Mouse (Mus musculus) liver, embryonic 14.5 days (tissue): Measurements from ENCODE around the gene Hnrnpab. TPM values are rescaled to one million over a fixed set of nuclear protein-coding genes. Genes with fewer than 3 reads are reported as not detected.

Source experiments
- ATAC-seq: fragments of 200-750 bp; cut with Nextera tagmentation; 2 replicates; pipeline ENCODE4 v1.8.0; 2017; ENCODE audit warnings: moderate number of reproducible peaks, mild to moderate bottlenecking, moderate library complexity; ENCODE audit not compliant: insufficient read depth
- DNase-seq, 3 experiments: peaks; one replicate each; pipeline ENCODE4 v3.0.0-alpha.2; 2012 to 2013; ENCODE audit warnings: low read depth in 3 of 3, low spot score in 3 of 3
- H3K27ac ChIP-seq: fragments of 300-500 bp; sonication (generic); 2 replicates; pipeline ENCODE4 v1.5.1; 2014; ENCODE audit warnings: moderate library complexity, mild to moderate bottlenecking, control low read depth, inconsistent platforms
- H3K27me3 ChIP-seq: fragments of 300-500 bp; sonication (generic); 2 replicates; pipeline ENCODE4 v1.6.1; 2014; ENCODE audit warnings: mild to moderate bottlenecking, low read length, moderate library complexity; ENCODE audit not compliant: control insufficient read depth, insufficient read depth
- H3K36me3 ChIP-seq: fragments of 300-500 bp; sonication (generic); replicated peaks from 2 replicates; pipeline ENCODE4 v1.6.1; 2014; ENCODE audit warnings: low read depth; ENCODE audit not compliant: control insufficient read depth, insufficient read depth
- H3K4me1 ChIP-seq, 2 experiments: fragments of 200-500 bp in 1 of 2; fragments of 300-500 bp in 1 of 2; sonication (generic) in 1 of 2; replicated peaks; 2 replicates each; pipeline ENCODE4 v1.6.1; 2012 to 2014; ENCODE audit warnings: antibody characterized with exemption in 1 of 2, inconsistent platforms in 1 of 2, low read length in 1 of 2; ENCODE audit not compliant: control insufficient read depth in 2 of 2, insufficient read depth in 2 of 2
- H3K4me2 ChIP-seq: fragments of 300-500 bp; sonication (generic); 2 replicates; pipeline ENCODE4 v1.6.1; 2014; ENCODE audit warnings: low read depth, mild to moderate bottlenecking, control low read depth, moderate library complexity
- H3K4me3 ChIP-seq, 2 experiments: fragments of 200-500 bp in 1 of 2; fragments of 300-500 bp in 1 of 2; sonication (generic) in 1 of 2; 2 replicates each; pipeline ENCODE4 v1.5.1; 2012 to 2014; ENCODE audit warnings: low read depth in 2 of 2, low read length in 2 of 2, mild to moderate bottlenecking in 2 of 2, control low read depth in 1 of 2, inconsistent platforms in 1 of 2, moderate library complexity in 1 of 2; ENCODE audit not compliant: insufficient read depth in 1 of 2
- H3K9ac ChIP-seq: fragments of 300-500 bp; sonication (generic); replicated peaks from 2 replicates; pipeline ENCODE4 v1.6.1; 2014; ENCODE audit warnings: mild to moderate bottlenecking, control low read depth, moderate library complexity
- H3K9me3 ChIP-seq: fragments of 300-500 bp; sonication (generic); 2 replicates; pipeline ENCODE4 v1.6.1; 2016; ENCODE audit warnings: low read length, mixed read lengths; ENCODE audit not compliant: control insufficient read depth
- CTCF ChIP-seq: IDR thresholded peaks from 2 replicates; pipeline ENCODE4 v1.5.1; 2016; ENCODE audit warnings: antibody characterized with exemption, low read depth, control low read depth
- EP300 ChIP-seq: IDR thresholded peaks from 2 replicates; pipeline ENCODE4 v1.6.1; 2016; ENCODE audit warnings: antibody characterized with exemption, low read depth
- WGBS: fragments of 180-500 bp; shearing (Covaris S2); extraction: QIAGEN DNeasy Blood & Tissue Kit; methylation state at CpG from one replicate; pipeline ENCODE4 v1.1.7; 2014; ENCODE audit not compliant: insufficient replicate concordance; 5-methylcytosine and 5-hydroxymethylcytosine counted together
- polyA plus RNA-seq, 2 experiments: library from polyadenylated mRNA; depleted of rRNA in 1 of 2; stranded (reverse) in 1 of 2; unstranded in 1 of 2; fragments of >200 nt; fragmentation: Nextera tagmentation in 1 of 2; extraction: Ambion mirVana in 1 of 2; gene quantifications; 2 replicates each; pipeline versions ENCODE4 v1.2.1 to v1.2.3; 2012 to 2014

The Hnrnpab gene
- polyA plus RNA-seq, 2 experiments, result 220 to 260 TPM

- no peak within 1 kb of the TSS for H3K27ac ChIP-seq
- TF ChIP-seq CTCF (no peak), EP300 (no peak)
- no peaks in the 10 kb centered on the region for H3K9me3 ChIP-seq
- peak; percentile 68 for ATAC-seq
- WGBS, result under 1% methylated on average over 60 of the region's 70 CpGs
- peak within 1 kb of the TSS; percentile 54 to 58 for H3K4me3 ChIP-seq
- no peak for DNase-seq
- peak within 1 kb of the TSS; percentile 69 for H3K4me2 ChIP-seq
- H3K36me3 ChIP-seq, result no peaks in the 10 kb centered on the region
- 0 out of 4 replicates have a peak, but pooled peaks cover 0 to 2% of the 10 kb centered on the region in 2 experiments for H3K4me1 ChIP-seq
- H3K9ac ChIP-seq, result peak within 1 kb of the TSS; percentile 15; the same call in 1 of the 2 replicates
- peaks cover 26% of the 10 kb centered on the region for H3K27me3 ChIP-seq
These were observed 44.3 kb upstream of the Hnrnpab start, which contains the start of the genes N4bp3 and D930048N14Rik for GRCm38 (mm10) chr11:51650691-51651515. Gene N4bp3, minus strand, starts transcription at chr11:51650842. Gene D930048N14Rik, plus strand, starts transcription at chr11:51650954.

DNA sequence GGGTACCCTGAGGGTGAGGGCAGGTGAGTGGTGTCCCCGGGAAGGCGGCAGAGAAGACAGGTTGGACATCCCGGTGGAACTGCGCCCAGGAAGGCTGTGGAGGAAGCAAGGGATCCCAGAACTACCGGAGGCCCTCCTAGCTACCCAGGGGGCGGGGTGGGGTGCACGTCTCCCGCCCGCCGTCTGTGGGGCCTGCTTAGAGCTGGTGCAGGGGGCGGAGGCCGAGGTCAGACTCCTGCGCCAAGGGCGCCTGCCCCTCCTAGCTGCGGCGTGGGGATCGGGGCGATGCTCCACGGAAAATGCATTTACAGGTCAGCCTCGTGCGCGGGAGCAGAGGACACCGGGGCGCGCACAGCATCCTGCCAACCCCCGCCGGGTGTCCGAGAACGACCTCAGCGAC, 43.6 kb upstream of the Hnrnpab start:
- ATAC-seq (no peak), DNase-seq (no peak)
- Histone ChIP-seq H3K9ac (0 out of 2 replicates have a peak overlapping the region, but pooled peaks have one; percentile 15), H3K36me3 (no peaks in the 10 kb centered on the region), H3K4me1 (0 out of 4 replicates have a peak, but pooled peaks cover 0 to 2% of the 10 kb centered on the region in 2 experiments), H3K27me3 (peaks cover 26% of the 10 kb centered on the region), H3K4me3 (peak overlapping the region; percentile 54 to 58), H3K4me2 (peak overlapping the region; percentile 69), H3K27ac (no peak overlapping the region), H3K9me3 (no peaks in the 10 kb centered on the region)
- no peak for TF ChIP-seq CTCF
- no peak for TF ChIP-seq EP300
- under 1% methylated on average over 30 of the region's 30 CpGs for WGBS

DNA sequence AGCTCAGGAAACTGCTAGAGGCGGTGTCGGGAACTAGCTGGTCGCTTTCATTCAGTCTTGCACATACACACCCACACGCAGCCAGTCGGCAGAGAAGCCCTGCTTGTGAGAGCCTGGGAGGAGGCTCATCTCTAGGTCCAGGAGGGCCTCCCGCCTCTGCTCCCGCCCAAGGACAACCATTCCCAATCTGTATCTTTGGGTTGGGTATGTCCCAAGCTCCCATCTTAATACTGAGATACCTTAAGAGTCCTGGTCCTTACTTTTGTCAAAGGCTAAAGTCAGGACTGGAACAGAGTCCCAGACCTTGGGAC, 43.2 kb upstream of the Hnrnpab start:
- Histone ChIP-seq H3K4me2 (peak overlapping the region; percentile 69), H3K9ac (no peak overlapping the region; the same call in 1 of the 2 replicates), H3K36me3 (no peaks in the 10 kb centered on the region), H3K27me3 (peaks cover 26% of the 10 kb centered on the region), H3K27ac (no peak overlapping the region), H3K4me3 (peak overlapping the region; percentile 54 to 58), H3K9me3 (no peaks in the 10 kb centered on the region), H3K4me1 (0 out of 4 replicates have a peak, but pooled peaks cover 0 to 2% of the 10 kb centered on the region in 2 experiments)
- WGBS, result 2% methylated on average over 7 of the region's 7 CpGs
- ATAC-seq, result no peak
- DNase-seq, result no peak
- TF ChIP-seq EP300 (no peak), CTCF (no peak)

GRCm38 (mm10) chr11:51649111-51649888, 42.7 kb upstream of the Hnrnpab start:
- TF ChIP-seq CTCF (no peak), EP300 (no peak)
- Histone ChIP-seq H3K27ac (no peak overlapping the region), H3K4me1 (0 out of 4 replicates have a peak, but pooled peaks cover 0 to 2% of the 10 kb centered on the region in 2 experiments), H3K4me3 (peak overlapping the region; percentile 54 to 58; a peak in 3 of 4 replicates), H3K9ac (no peak overlapping the region; the same call in 1 of the 2 replicates), H3K4me2 (peak overlapping the region; percentile 69), H3K9me3 (no peaks in the 10 kb centered on the region), H3K36me3 (no peaks in the 10 kb centered on the region), H3K27me3 (peaks cover 26% of the 10 kb centered on the region)
- ATAC-seq (no peak), DNase-seq (no peak)
- WGBS, result 28% methylated on average over 11 of the region's 11 CpGs
